Mouse (Mus musculus): ENCODE data around the gene Jph3. TPM values are rescaled to one million over a fixed set of nuclear protein-coding genes. Genes with fewer than 3 reads are reported as not detected.

Jph3 gene
- polyA plus RNA-seq, 1 experiment from 2014 or later = 0.11 TPM

DNA sequence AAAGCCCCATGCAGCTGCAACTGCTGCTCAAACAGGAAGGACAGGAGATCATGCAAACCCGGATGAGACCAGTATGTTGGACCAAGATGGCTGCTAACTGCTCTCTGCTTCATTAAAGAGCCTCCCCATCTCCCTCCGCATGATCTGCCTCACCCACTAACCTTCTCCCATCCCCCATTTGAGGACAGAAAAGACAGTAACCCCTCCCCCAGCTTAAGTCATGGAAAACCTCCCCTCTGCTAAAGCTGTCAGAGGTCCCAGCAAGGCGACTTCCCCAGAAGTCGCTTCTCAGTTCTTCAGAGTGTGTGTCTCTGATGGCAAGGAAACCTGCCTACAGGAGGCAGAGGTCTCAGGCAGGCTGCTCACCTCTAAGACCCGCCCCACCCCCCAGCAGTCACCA, 40.9 kb upstream of the Jph3 start:
- no peak for ATAC-seq
- Histone ChIP-seq H3K27ac (ENCODE audit: low read depth) (no peak overlapping the region), H3K9me3 (ENCODE audit: low read length) (no peaks in the 10 kb centered on the region), H3K27me3 (ENCODE audit: insufficient read depth, low read length) (no peaks in the 10 kb centered on the region), H3K4me2 (ENCODE audit: low read depth, low read length) (no peak overlapping the region), H3K4me3 (ENCODE audit: low read depth, low read length) (no peak overlapping the region), H3K9ac (replicated peaks) (no peak overlapping the region), H3K36me3 (replicated peaks; ENCODE audit: insufficient read depth, low read length) (no peaks in the 10 kb centered on the region), H3K4me1 (ENCODE audit: insufficient read depth) (no peaks in the 10 kb centered on the region)
- no peak for DNase-seq
- TF ChIP-seq CTCF (IDR thresholded peaks at IDR 0.05; ENCODE audit: low read depth) = no peak
- TF ChIP-seq EP300 (IDR thresholded peaks at IDR 0.05; ENCODE audit: low read depth) = no peak
- WGBS (ENCODE audit: insufficient replicate concordance) = 47% methylated on average over 5 of the region's 5 CpGs

DNA sequence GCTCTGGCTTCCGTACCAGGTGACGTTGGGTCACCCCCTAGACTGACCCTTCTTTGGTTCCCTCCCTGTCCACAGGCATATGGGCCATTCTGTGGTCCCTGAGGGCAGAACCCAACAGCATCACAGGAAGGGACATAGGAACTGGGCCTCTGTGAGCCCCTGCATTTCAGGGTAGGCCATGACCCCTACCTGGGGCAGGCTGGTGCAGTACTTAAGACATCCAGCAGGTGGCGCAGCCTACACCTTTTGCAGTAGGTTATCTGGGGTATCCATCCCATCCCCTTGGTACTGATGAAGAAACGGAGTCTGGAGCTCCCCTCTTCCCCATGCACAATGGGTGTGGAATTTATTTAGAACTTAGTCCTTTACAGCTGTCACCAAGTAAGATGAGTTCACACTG, 35.0 kb upstream of the Jph3 start:
- TF ChIP-seq EP300 (IDR thresholded peaks at IDR 0.05; ENCODE audit: low read depth) (no peak), CTCF (IDR thresholded peaks at IDR 0.05; ENCODE audit: low read depth) (peak; percentile 87)
- Histone ChIP-seq H3K27me3 (ENCODE audit: insufficient read depth, low read length) (no peaks in the 10 kb centered on the region), H3K9ac (replicated peaks) (no peak overlapping the region), H3K9me3 (ENCODE audit: low read length) (no peaks in the 10 kb centered on the region), H3K4me3 (ENCODE audit: low read depth, low read length) (no peak overlapping the region), H3K27ac (ENCODE audit: low read depth) (no peak overlapping the region), H3K4me2 (ENCODE audit: low read depth, low read length) (no peak overlapping the region), H3K36me3 (replicated peaks; ENCODE audit: insufficient read depth, low read length) (no peaks in the 10 kb centered on the region), H3K4me1 (ENCODE audit: insufficient read depth) (0 out of 2 replicates have a peak, but pooled peaks cover 3% of the 10 kb centered on the region)
- WGBS (ENCODE audit: insufficient replicate concordance) = 49% methylated on average over 4 of the region's 4 CpGs
- DNase-seq (peak; percentile 61), ATAC-seq (no peak)

DNA sequence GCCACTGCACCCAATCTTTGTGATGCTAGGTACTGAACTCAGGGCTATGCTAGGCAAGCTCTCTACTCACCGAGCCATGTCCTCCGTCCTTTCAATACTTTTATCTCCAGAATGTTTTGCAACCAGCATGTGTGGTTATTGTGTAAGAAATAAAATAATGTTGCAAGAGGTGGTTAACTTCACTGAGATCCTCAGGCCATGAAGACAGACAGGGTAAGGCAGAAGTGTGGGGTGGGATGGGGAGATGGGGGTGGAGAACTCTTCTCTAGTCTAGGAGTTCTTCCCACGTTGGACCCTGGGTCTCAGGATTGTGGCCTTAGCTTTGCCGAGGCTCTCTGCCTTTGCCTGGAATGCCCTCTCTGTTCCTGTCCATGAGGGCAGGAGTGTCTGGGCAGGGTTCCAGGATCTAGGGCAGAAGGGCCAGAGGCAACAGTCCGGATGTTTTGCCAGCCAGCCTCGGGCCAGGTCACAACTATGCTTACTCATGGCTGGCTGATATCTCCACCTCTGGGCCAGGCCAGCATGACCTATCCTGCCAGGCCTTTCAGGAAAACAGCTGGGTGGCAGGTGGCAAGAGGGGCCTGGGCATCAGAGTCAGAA, 33.7 kb upstream of the Jph3 start:
- H3K9me3 ChIP-seq (ENCODE audit: low read length) = no peaks in the 10 kb centered on the region
- H3K36me3 ChIP-seq (replicated peaks; ENCODE audit: insufficient read depth, low read length) = no peaks in the 10 kb centered on the region
- DNase-seq (peak; percentile 79), ATAC-seq (peak; percentile 97)
- no peak for TF ChIP-seq EP300 (IDR thresholded peaks at IDR 0.05; ENCODE audit: low read depth)
- no peak for TF ChIP-seq CTCF (IDR thresholded peaks at IDR 0.05; ENCODE audit: low read depth)
- H3K4me2 ChIP-seq (ENCODE audit: low read depth, low read length) = no peak overlapping the region
- 0 out of 2 replicates have a peak, but pooled peaks cover 3% of the 10 kb centered on the region for H3K4me1 ChIP-seq (ENCODE audit: insufficient read depth)
- no peak overlapping the region for H3K9ac ChIP-seq (replicated peaks)
- peak overlapping the region; percentile 74 for H3K27ac ChIP-seq (ENCODE audit: low read depth)
- 37% methylated on average over 6 of the region's 6 CpGs for WGBS (ENCODE audit: insufficient replicate concordance)
- no peaks in the 10 kb centered on the region for H3K27me3 ChIP-seq (ENCODE audit: insufficient read depth, low read length)
- no peak overlapping the region for H3K4me3 ChIP-seq (ENCODE audit: low read depth, low read length)

DNA sequence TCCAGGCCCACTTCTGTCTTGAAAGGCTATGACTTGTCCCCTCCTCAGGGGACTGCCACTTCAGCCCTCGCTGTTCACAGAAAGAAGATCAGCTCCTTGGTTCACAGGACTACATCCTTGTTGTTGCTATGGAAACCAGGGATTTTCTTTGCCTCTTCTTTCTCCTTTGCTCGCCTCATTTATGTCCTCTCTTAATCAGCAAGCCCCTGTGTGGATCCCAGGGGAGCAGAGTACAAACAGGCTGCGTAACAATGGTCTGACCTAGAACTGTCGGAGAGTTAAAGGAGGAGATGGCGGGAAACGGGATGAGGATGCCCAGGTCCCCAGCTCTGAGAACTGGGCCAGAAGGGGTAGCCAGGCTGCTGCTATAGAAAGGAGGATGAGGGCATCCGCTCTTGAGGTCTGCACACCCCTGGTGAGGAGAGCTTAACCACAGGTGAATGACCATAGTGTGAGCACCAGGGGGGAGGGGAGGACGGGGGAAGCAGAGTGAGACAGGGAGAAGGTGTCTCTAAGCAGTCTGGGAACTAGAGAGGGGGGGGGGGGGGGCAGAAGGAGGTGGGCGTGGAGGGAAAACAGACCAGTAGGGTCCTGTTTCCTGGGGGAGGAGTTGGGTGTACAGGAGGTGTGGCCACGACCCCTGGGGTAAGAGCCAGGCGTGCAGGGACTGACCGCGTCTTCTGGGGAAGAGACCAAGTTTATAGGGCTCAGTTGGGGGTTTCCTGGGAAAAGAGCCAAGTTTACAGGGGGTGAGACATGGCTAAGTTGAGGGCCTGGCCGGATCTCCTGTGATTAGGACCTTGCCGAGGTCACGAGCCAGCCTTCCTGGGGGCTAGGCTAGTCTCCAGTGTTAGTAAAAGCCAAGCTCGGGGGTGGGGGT, 31.4 kb upstream of the Jph3 start:
- H3K36me3 ChIP-seq (replicated peaks; ENCODE audit: insufficient read depth, low read length) = no peaks in the 10 kb centered on the region
- no peaks in the 10 kb centered on the region for H3K27me3 ChIP-seq (ENCODE audit: insufficient read depth, low read length)
- no peak overlapping the region for H3K27ac ChIP-seq (ENCODE audit: low read depth)
- DNase-seq (no peak), ATAC-seq (no peak)
- 0 out of 2 replicates have a peak, but pooled peaks cover 3% of the 10 kb centered on the region for H3K4me1 ChIP-seq (ENCODE audit: insufficient read depth)
- H3K9ac ChIP-seq (replicated peaks) = no peak overlapping the region
- H3K9me3 ChIP-seq (ENCODE audit: low read length) = no peaks in the 10 kb centered on the region
- no peak overlapping the region for H3K4me3 ChIP-seq (ENCODE audit: low read depth, low read length)
- peak overlapping the region; percentile 32 for H3K4me2 ChIP-seq (ENCODE audit: low read depth, low read length)
- TF ChIP-seq CTCF (IDR thresholded peaks at IDR 0.05; ENCODE audit: low read depth) (no peak), EP300 (IDR thresholded peaks at IDR 0.05; ENCODE audit: low read depth) (no peak)
- WGBS (ENCODE audit: insufficient replicate concordance) = 11% methylated on average over 17 of the region's 17 CpGs

DNA sequence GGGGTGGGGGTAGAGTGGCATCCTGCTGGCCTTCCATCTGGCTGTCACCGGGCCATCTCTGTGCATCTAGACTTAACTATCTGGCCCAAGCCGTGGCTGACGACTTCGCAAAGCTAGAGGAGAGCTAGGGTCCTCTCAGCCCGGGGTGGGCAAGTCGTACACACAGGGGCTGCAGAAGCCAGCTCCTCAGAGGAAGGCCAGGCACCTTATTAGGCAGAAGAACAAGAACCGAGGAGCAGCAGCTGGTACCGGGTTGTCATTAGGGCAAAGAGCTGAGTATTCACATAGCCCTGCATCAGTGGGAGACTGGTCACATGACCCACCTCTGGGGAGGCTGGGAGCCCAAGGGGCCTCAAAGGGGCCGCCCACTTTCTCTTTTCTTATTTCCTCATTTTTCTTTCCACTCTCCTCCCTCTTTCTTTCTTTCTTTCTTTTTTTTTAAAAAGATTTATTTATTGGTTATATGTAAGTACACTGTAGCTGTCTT, 30.8 kb upstream of the Jph3 start:
- Histone ChIP-seq H3K27me3 (ENCODE audit: insufficient read depth, low read length) (no peaks in the 10 kb centered on the region), H3K4me2 (ENCODE audit: low read depth, low read length) (peak overlapping the region; percentile 32), H3K36me3 (replicated peaks; ENCODE audit: insufficient read depth, low read length) (no peaks in the 10 kb centered on the region), H3K4me3 (ENCODE audit: low read depth, low read length) (no peak overlapping the region), H3K9me3 (ENCODE audit: low read length) (no peaks in the 10 kb centered on the region), H3K27ac (ENCODE audit: low read depth) (no peak overlapping the region), H3K4me1 (ENCODE audit: insufficient read depth) (0 out of 2 replicates have a peak, but pooled peaks cover 3% of the 10 kb centered on the region), H3K9ac (replicated peaks) (no peak overlapping the region)
- no peak for DNase-seq
- no peak for TF ChIP-seq CTCF (IDR thresholded peaks at IDR 0.05; ENCODE audit: low read depth)
- TF ChIP-seq EP300 (IDR thresholded peaks at IDR 0.05; ENCODE audit: low read depth) = no peak
- ATAC-seq = no peak
- 15% methylated on average over 9 of the region's 9 CpGs for WGBS (ENCODE audit: insufficient replicate concordance)

DNA sequence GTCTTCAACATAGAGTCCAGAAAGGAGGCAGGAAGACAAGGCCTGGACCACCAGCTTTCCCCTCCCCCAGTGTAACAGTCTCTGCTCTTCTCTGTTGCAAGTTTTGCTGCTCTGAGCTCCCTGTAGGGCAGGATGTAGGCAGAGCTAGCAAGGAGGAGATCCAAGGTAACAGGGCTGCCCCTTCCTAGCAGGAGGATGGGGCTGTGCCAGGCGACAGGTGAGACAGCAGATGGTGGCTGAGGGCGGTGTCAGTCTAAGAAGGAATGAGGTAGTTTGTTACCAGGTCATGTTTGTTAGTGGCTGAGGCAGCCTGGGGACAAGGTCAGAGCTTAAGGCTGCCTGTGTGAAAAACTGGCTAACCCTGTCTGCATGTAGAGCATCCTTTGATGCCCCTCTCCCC, 29.5 kb upstream of the Jph3 start:
- TF ChIP-seq EP300 (IDR thresholded peaks at IDR 0.05; ENCODE audit: low read depth) (no peak), CTCF (IDR thresholded peaks at IDR 0.05; ENCODE audit: low read depth) (no peak)
- Histone ChIP-seq H3K4me2 (ENCODE audit: low read depth, low read length) (no peak overlapping the region), H3K9ac (replicated peaks) (no peak overlapping the region), H3K4me1 (ENCODE audit: insufficient read depth) (0 out of 2 replicates have a peak, but pooled peaks cover 3% of the 10 kb centered on the region), H3K9me3 (ENCODE audit: low read length) (no peaks in the 10 kb centered on the region), H3K36me3 (replicated peaks; ENCODE audit: insufficient read depth, low read length) (no peaks in the 10 kb centered on the region), H3K27ac (ENCODE audit: low read depth) (no peak overlapping the region), H3K4me3 (ENCODE audit: low read depth, low read length) (no peak overlapping the region), H3K27me3 (ENCODE audit: insufficient read depth, low read length) (no peaks in the 10 kb centered on the region)
- ATAC-seq = no peak
- 74% methylated on average over 2 of the region's 2 CpGs for WGBS (ENCODE audit: insufficient replicate concordance)
- no peak for DNase-seq

Data from liver, postnatal 0 days (tissue).